Mouse (Mus musculus) forelimb bud, embryonic 11.5 days (tissue): ENCODE data around the gene Krtap10-10.
A peak's percentile ranks its signal among the peaks of the same experiment; 100 is the strongest.
"Not testable (repeated sequence)": the region's sequence is repeated elsewhere in the genome, so short reads cannot be mapped to it uniquely, and the experiment has no call there.

ENCODE experiments used
- DNase-seq: peaks from one replicate; pipeline ENCODE4 v3.0.0-alpha.2; 2012; ENCODE audit warnings: low read depth, low spot score

Gene Krtap10-10

DNA sequence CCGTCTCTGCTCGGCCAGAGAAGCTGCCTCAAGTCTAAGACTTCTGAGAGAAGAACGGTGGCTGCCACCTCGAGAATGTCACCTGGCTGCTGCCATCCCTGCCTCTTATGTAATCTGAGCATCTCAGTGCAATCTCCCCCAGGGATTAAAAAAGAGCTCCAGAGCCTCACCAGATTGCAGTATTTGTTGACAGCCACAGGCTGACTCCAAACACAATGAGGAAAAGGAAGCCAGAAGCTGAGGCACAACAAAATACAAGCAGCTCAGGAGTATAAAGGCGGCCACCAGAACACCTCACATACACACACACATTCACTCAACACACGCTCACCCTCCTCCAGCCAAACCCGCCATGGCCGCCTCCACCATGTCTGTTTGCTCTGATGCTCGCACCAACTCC, at the start of gene Krtap10-10:
Gene Krtap10-10, plus strand, starts transcription at position 301 of the 400 bp plus-strand sequence.
- DNase-seq = no peak

DNA sequence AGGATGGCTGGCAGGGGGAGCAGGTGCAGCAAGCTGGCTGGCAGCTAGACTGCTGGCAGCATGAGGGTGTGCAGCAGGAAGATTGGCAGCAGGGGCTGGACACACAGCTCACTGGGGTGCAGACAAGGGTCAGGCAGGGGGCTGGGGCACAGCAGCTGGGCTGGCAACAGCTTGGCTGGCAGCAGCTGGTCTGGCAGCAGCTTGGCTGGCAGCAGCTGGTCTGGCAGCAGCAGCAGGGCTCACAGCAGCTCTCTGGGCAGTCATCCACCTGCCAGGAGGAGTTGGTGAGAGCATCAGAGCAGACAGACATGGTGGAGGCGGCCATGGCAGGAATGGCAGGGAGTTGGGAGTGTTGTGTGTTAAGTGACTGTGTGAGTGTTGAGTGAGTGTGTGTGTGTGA, 47.9 kb upstream of the Krtap10-10 start, which contains the start of gene Gm7137:
Gene Gm7137, minus strand, starts transcription at position 325 of the 400 bp plus-strand sequence.
- not testable (repeated sequence) for DNase-seq

DNA sequence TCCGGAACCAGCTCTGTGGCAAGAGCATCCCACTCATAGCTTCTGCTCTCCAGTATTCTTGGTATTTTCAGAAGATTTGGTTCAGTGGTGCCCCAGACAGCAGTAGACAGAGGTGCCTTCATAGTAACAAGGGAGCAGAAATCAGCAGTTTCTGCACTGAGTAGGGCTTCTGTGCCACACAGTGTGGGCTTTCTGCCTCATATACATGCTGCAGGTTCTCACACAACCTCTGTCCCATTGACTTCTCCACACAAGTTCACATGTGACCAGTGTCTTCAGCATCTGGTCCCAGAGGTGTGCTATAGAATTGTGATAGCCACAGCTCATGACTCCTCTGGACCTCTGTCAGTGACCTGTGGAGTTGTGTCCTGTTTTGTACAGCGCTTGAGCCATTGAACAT, 47.1 kb upstream of the Krtap10-10 start:
- DNase-seq = no peak

DNA sequence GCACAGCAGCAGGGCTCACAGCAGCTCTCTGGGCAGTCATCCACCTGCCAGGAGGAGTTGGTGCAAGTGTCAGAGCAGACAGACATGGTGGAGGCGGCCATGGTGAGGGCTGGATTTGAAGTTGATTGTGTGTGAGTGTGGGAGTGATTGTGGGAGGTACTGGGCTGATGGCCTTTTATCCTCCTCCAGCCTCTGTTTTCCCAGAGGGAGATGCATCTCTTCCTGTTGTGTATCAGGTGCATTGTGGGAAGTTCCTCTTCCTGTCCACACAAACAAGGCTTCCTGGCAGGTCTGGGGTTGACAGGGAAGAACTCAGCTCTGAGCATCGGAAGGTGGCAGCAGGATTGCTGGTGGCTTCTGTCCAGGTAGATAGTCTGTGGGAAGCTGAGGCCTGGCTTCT, 40.8 kb upstream of the Krtap10-10 start, which contains the start of gene Gm9639:
Gene Gm9639, minus strand, starts transcription at position 101 of the 400 bp plus-strand sequence.
- DNase-seq = no peak

DNA sequence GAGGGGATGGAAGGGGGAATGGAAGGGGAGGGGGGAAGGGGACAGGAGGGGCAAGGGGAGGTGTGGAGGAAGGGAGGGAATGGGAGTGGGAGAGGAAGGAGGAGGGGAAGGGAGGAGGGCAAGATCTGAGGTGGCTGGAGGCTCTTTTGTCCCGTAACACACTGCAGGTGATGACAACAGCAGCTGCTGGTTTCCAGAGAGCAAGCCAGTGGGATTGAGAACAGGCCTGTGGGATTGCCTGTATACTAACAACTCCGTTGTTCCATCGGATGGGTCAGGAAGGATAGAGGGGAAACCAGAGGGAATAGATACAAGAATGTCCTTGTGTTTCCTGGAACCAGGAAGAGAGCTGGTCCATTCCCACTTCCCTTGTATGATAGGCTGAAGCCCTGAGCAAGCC, 38.1 kb upstream of the Krtap10-10 start:
- DNase-seq = no peak

DNA sequence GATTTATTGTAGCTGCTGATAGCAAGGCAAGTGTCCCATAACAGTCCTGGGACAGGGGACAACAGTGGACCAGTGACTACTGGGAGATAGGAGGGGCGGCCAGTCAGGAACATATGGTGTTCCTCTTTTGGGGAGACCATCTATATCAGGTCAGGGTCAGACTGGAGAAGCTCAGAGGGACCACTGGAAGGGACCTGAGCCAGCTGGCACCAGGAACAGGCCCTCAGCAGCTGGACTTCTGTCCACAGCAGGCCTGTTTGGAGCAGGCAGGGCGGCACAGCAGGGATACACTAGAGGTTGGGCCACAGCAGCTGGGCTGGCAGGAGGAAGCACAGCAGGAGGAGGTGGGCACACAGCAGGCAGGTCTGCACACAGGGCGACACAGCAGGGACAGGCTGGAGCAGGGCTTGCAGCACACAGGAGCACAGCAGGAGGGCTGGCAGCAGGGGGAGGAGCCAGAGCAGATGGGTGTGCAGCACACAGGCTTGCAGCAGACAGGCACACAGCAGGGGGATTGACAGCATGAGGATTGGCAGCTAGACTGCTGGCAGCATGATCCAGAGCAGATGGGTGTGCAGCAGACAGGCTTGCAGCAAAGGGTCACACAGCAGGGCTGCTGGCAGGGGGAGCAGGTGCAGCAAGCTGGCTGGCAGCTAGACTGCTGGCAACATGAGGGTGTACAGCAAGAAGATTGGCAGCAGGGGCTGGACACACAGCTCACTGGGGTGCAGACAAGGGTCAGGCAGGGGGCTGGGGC, 37.4 kb upstream of the Krtap10-10 start:
- not testable (repeated sequence) for DNase-seq

DNA sequence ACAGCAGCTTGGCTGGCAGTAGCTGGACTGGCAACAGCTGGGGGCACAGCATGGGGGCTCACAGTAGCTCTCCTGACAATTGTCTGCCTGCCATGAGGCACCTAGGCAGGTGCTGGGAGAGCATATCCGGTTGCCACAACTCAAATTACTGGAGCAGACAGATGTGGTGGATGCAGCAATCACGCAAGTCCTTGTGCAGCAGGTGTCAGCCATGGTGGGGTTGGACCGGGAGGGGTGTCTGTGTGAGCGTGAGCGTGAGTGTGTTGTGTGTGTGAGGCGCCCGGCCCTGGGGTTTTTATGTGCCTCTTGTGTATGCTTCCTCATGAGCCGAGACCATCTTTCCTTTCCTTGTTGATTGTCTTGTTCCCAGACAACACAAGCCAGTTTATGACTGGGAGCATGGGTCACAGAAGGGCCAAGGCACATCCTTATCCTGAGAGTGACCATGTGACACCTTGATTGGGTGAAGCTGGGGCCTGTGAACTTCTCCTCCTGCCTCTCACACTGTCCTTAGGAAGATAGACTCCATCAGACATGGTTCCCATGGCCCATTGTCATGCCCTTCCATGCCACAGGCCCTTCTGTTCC, 36.7 kb upstream of the Krtap10-10 start, which contains the start of gene Gm19668:
Gene Gm19668, minus strand, starts transcription at position 213 of the 588 bp plus-strand sequence.
- DNase-seq = peak; percentile 9

DNA sequence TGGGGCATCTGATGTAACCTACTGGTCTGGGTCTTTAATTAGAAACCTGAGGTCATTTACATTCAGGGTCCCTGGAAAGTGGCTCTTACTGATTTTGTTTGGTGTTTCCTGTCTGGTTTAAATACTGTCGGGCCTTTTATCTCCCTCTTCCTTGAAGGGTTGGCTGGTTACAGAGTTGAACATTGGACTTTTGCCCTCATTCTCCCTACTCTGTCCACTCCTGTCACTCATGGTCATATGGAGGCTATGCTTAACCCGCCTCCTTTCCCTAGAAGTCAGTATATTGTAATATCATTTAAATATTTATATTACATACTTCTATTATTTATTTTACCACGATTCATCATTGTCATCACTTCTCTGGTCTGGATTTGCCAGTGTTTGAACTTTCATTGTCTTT, 31.7 kb upstream of the Krtap10-10 start:
- no peak for DNase-seq

DNA sequence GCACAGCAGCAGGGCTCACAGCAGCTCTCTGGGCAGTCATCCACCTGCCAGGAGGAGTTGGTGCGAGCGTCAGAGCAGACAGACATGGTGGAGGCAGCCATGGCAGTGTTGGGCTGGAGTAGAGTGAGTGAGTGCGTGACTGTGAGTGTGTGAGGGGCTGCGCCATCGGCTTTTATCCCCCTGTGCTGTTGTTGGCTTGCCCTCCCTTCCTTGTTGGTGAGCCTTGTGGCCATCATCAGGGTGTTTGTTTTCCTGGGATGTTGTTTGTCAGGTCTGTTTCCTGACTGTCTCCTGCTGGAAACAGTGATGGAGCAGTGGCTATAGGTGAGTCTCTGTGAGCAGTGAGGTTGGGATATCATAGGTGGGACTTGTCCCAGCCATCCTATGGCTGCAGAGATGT, 24.0 kb upstream of the Krtap10-10 start, which contains the start of gene Gm9507:
Gene Gm9507, minus strand, starts transcription at position 101 of the 400 bp plus-strand sequence.
- DNase-seq = no peak

DNA sequence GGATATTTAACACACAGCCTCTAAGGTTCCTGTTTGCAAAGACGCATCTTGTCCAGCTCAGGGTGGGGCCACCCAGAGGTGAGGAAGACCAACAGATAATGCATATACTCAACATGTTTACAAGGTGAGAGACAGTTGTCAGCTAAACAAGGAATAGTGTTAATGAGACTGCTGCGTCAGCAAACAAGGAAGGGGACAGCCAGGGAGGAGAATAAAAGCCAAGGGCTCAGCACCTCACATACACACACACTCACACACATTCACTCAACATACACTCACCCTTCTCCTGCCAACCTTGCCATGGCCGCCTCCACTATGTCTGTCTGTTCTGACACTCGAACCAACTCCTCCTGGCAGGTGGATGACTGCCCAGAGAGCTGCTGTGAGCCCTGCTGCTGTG, 21.4 kb upstream of the Krtap10-10 start, which contains the start of gene Gm2696:
Gene Gm2696, plus strand, starts transcription at position 301 of the 400 bp plus-strand sequence.
- no peak for DNase-seq

DNA sequence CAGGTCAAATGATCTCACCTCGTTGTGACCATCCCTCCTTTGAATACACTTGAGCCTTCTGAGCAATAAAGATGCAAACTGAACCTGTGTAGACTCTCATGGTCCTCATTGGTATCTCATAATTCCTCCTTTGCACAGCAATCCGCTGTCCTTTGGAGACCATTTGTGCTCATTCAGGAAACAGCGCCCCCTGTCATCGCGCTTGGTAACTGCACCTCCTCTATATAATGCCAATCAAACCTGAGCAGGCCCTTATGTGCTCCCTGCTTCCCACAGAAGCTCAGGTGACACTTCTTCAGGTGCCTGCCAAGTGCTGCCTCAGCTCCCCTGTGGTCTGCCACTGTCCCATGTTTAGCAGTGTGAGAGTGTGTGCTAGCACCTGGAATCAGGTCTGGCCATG, 20.2 kb upstream of the Krtap10-10 start:
- DNase-seq = peak; percentile 37

DNA sequence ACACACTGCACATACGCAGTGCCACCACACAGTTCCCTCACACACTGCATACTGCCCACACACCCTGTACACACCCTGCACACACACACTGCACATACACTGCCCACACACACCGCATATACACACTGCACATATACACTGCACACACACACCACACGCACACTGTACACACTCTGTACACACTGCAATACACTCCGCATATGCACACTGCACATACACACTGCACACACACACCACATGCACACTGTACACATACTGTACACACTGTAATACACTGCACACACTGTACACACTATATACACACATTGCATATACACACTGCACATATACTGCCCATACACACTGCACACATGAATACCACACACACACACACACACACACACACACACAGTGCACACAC, 17.2 kb upstream of the Krtap10-10 start:
- no peak for DNase-seq

DNA sequence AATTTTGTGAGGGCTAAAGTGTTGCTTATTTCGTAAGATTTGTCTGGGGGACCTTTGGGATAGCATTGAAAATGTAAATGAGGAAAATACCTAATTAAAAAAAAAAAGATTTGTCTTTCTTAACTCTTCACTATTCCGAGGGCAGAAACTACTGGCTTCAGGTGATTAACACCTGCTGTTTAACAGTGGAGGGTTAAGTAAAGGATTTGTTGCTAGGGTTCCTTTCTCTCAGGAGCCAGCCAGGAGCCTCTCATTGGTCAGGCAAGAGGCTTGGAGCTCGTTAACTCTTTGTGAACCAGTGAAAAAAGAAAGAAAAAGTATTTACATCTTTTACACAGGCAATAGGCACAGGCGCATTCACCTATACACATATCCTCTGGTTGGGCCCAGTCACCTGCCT, 16.5 kb upstream of the Krtap10-10 start:
- no peak for DNase-seq

DNA sequence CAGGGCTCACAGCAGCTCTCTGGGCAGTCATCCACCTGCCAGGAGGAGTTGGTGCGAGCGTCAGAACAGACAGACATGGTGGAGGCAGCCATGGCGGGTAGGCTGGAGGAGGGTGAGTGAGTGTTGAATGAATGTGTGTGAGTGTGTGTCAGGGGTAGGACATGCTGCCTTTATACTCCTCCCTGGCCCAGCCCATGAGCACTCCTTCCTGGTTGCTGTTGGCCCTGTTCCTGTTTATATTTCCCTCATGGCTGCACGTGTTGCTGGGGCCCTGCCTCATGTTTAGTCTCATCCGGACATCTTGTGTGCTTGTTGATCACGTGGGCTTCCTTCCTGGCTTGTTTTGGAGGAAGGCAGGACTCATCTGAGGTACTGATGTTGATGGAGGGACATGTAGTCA, 8.8 kb upstream of the Krtap10-10 start, which contains the start of gene Krtap10-4:
Gene Krtap10-4, minus strand, starts transcription at position 145 of the 400 bp plus-strand sequence.
- no peak for DNase-seq

DNA sequence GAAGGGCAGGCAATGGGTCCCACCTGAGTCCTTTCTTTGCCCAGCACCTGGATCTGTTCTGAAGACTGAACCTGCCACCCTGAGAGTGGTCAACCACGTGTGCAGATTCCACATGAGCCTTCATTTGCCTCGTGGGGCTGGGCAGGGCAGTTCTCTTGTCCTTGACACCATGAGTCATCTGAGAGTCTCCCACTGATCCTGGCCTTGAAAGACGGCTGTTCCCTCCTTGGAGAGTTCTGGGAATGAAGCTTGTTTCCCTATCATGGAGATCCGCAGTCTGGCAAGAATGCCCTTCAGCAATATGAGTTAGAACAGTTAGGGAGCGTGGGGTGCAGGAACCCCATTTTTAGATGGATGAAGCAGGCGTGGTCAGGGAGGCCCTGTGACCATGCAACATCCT, 3.3 kb downstream of the Krtap10-10 start:
- no peak for DNase-seq

DNA sequence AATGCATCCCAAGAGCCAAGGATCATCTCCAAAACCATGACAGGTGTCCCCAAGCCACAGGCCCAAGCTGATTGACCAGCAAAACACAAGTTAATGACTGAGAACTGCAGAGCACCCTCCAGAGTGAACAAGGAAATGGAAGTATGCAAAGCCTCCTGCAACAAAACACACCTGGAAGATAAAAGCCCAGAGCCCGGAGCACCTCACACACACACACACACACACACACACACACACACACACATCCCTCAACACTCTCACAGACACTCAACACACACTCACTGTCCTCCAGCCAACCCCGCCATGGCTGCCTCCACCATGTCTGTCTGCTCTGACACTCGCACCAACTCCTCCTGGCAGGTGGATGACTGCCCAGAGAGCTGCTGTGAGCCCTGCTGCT, 10.8 kb downstream of the Krtap10-10 start, which contains the start of gene Gm36176:
Gene Gm36176, plus strand, starts transcription at position 301 of the 400 bp plus-strand sequence.
- no peak for DNase-seq

DNA sequence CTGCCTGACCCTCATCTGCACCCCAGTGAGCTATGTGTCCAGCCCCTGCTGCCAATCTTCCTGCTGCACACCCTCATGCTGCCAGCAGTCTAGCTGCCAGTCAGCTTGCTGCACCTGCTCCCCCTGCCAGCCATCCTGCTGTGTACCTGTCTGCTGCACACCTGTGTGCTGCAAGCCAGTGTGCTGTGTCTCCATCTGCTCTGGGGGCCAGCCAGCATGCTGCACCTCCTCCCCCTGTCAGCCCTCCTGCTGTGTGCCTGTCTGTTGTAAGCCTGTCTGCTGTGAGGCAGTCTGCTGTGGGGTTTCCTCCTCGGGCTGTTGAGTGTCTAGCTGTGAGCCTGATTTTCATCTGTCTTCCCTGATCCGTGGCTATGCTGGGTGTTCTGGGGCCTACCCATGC, 11.2 kb downstream of the Krtap10-10 start:
- DNase-seq = no peak

DNA sequence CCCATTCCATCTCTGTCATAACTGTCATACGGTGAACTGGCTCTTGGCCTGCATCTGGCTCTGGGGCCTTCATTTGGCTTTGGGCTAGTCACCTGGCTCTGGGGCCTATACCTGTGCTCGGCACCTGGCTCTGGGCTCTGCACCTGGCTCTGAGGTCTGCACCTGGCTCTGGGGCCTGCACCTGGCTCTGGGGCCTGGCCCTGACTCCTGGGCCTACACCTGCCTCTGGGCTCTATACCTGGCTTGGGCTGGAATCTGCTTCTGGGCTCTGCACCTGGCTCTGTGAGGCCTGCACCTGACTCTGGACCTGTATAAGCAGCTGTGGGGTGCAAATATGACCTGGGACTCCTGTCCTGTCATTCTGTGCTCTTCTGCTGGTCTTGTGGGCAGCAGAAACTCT, 11.8 kb downstream of the Krtap10-10 start:
- no peak for DNase-seq

DNA sequence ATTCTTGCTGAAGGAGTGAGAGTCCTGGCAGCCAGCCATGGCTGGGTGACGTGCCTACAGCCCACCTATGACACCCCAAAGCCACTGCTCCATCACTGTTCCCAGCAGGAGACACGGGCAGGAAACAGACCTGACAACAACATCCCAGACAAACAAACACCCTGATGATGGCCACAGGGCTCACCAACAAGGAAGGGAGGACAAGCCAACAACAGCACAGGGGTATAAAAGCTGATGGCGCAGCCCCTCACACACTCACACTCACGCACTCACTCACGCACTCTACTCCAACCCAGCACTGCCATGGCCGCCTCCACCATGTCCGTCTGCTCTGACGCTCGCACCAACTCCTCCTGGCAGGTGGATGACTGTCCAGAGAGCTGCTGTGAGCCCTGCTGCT, 16.8 kb downstream of the Krtap10-10 start, which contains the start of gene Gm10318:
Gene Gm10318, plus strand, starts transcription at position 301 of the 400 bp plus-strand sequence.
- DNase-seq = no peak

DNA sequence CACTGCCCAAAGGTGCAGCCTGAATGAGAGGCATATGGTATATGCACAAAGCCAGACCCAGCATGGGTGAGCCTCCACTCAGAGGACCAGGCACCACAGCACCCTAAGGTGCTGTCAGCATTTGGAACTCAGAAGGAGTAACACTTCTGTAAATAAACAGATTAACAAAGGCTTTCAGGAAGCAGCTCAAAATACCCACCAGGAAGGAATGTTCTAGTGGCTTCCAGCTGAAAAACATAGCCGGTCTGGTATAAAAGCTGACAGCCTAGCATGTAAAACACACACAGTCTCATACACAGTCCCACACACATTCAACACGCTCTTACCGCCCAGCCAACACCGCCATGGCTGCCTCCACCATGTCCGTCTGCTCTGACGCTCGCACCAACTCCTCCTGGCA, 25.9 kb downstream of the Krtap10-10 start, which contains the start of gene Gm3285:
Gene Gm3285, plus strand, starts transcription at position 301 of the 400 bp plus-strand sequence.
- DNase-seq = no peak

DNA sequence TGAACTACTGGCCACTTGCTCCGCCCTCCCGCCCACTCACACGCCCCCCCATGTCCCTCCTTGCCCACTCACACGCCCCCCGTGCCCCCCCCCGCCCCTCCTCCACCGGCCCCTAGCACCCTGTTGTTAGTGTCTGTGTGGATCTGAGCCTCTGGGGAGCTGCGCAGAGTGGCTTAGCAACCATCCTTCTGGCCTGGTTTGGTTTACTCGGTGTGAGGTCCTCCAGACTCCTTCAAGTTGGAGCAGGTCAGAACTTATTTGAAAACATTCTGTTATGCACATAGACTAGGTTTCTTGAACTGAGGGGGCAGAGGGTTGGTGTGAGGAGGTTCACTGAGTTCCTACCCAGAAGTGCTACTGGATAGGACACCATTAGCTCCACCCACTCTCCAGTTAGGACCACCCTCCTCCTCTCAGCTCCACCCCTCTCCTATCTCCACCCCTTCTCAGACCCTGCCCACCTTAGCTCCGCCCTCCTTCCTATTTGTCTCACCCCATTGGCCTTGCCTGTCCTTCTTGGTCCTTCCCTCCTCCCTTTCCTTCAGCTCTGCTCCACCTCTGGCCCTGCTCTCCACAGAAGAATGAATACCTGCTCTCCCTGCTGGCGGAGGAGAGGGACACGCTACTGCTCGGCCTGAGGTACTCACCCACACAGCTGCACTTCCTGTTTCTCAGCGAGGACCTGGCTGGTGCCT, 28.5 kb downstream of the Krtap10-10 start:
- peak; percentile 72 for DNase-seq

DNA sequence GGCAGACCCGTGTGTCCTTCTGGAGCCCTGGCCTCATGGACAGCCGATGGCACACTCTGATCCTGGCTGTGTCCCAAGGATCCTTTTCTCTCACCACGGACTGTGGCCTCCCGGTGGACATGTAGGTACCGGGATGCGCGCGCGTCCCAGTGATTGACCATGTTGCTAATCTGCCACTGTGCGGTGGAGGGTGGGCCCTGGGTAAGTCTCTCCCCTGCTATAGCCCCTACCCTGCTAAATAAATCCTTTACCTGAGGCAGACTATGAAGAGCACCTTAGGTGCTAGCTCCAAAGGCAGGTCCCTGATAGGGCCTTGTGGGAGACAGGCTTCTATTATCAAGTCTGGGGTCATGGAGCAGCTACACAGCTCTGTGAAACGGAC, 29.0 kb downstream of the Krtap10-10 start:
- DNase-seq = no peak
